Mouse (Mus musculus) small intestine, adult 2 months (tissue): ENCODE data around the gene Omp.

Experiments used
- CTCF ChIP-seq: fragments of 200-500 bp; IDR thresholded peaks from 2 replicates; pipeline ENCODE4 v1.5.1; 2012; ENCODE audit warnings: low read depth, mild to moderate bottlenecking, control low read depth, inconsistent platforms, low read length, moderate library complexity, mixed read lengths; ENCODE audit not compliant: insufficient replicate concordance, insufficient read length; ENCODE audit errors: extremely low read depth
- POLR2A ChIP-seq: fragments of 200-500 bp; IDR thresholded peaks from 2 replicates; pipeline ENCODE4 v1.6.1; 2012; ENCODE audit warnings: low read depth, mild to moderate bottlenecking, control low read depth, inconsistent platforms, low read length, moderate library complexity

DNA sequence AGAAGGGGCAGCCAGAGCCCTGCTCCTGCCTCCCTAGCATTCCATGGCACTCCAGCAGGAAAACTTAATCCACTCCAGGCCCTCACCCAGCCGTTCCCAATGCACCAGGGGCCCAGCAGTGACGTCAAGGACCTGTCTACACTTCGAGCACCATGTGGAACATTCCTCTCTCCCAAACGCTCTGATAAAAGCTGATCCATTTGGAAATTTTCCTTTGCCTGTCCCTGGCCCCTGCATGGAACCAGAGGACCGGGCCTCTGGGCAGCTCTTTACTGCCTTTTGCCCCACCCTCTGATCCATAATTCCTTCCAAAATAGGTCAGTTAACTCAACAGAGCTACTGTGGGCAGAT, 41.4 kb downstream of the Omp start:
- TF ChIP-seq CTCF (no peak), POLR2A (no peak)
